Mouse (Mus musculus) lung, embryonic 14.5 days (tissue): ENCODE data around the gene Pklr. TPM values are rescaled to one million over a fixed set of nuclear protein-coding genes. Genes with fewer than 3 reads are reported as not detected.
"Not testable (repeated sequence)": the region's sequence is repeated elsewhere in the genome, so short reads cannot be mapped to it uniquely, and the experiment has no call there.

Source experiments
- ATAC-seq: fragments of 200-750 bp; cut with Nextera tagmentation; 2 replicates; pipeline ENCODE4 v1.8.0; 2017; ENCODE audit warnings: mild to moderate bottlenecking, moderate TSS enrichment, moderate library complexity; ENCODE audit not compliant: insufficient read depth
- DNase-seq: peaks from one replicate; pipeline ENCODE4 v3.0.0-alpha.2; 2015
- H3K27ac ChIP-seq: fragments of 300-500 bp; sonication (generic); 2 replicates; pipeline ENCODE4 v1.5.1; 2014; ENCODE audit warnings: low read depth, mild to moderate bottlenecking, moderate library complexity
- H3K27me3 ChIP-seq: fragments of 300-500 bp; sonication (generic); 2 replicates; pipeline ENCODE4 v1.6.1; 2014; ENCODE audit warnings: low read length, control low read depth; ENCODE audit not compliant: insufficient read depth
- H3K36me3 ChIP-seq: fragments of 300-500 bp; sonication (generic); 2 replicates; pipeline ENCODE4 v1.6.1; 2014; ENCODE audit warnings: control low read depth; ENCODE audit not compliant: insufficient read depth
- H3K4me1 ChIP-seq: fragments of 300-500 bp; sonication (generic); 2 replicates; pipeline ENCODE4 v1.6.1; 2014; ENCODE audit warnings: antibody characterized with exemption, control low read depth; ENCODE audit not compliant: insufficient read depth
- H3K4me2 ChIP-seq: fragments of 300-500 bp; sonication (generic); 2 replicates; pipeline ENCODE4 v1.6.1; 2014; ENCODE audit warnings: mild to moderate bottlenecking
- H3K4me3 ChIP-seq: fragments of 300-500 bp; sonication (generic); 2 replicates; pipeline ENCODE4 v1.5.1; 2014; ENCODE audit warnings: low read depth, low read length
- H3K9ac ChIP-seq: fragments of 300-500 bp; sonication (generic); 2 replicates; pipeline ENCODE4 v1.6.1; 2014
- H3K9me3 ChIP-seq: fragments of 300-500 bp; sonication (generic); 2 replicates; pipeline ENCODE4 v1.6.1; 2016; ENCODE audit warnings: low read depth, low read length, control low read depth
- CTCF ChIP-seq: IDR thresholded peaks from 2 replicates; pipeline ENCODE4 v1.5.1; 2016; ENCODE audit warnings: antibody characterized with exemption, low read depth
- WGBS: fragments of 180-500 bp; shearing (Covaris S2); extraction: QIAGEN DNeasy Blood & Tissue Kit; methylation state at CpG from one replicate; pipeline ENCODE4 v1.1.7; 2014; 5-methylcytosine and 5-hydroxymethylcytosine counted together
- polyA plus RNA-seq: library from polyadenylated mRNA; unstranded; fragments of >200 nt; fragmentation: Nextera tagmentation; extraction: Ambion mirVana; gene quantifications from 2 replicates; pipeline ENCODE4 v1.2.1, GENCODE M21; 2014

Gene Pklr
- polyA plus RNA-seq, 1 experiment from 2014 or later, result 0.08 TPM

GRCm38 (mm10) chr3:89148567-89148966 lies 12.6 kb downstream of the Pklr start:
- no peak overlapping the region for H3K4me2 ChIP-seq
- no peak for TF ChIP-seq CTCF
- no peak overlapping the region for H3K9ac ChIP-seq
- no peak overlapping the region for H3K27ac ChIP-seq
- DNase-seq, result no peak
- 62% methylated on average over 14 of the region's 14 CpGs for WGBS
- no peak for ATAC-seq
- H3K36me3 ChIP-seq, result no peaks in the 10 kb centered on the region
- H3K9me3 ChIP-seq, result no peaks in the 10 kb centered on the region
- H3K27me3 ChIP-seq, result peaks cover 23% of the 10 kb centered on the region
- no peak overlapping the region for H3K4me3 ChIP-seq
- no peaks in the 10 kb centered on the region; the same call in 1 of the 2 replicates for H3K4me1 ChIP-seq

- Histone ChIP-seq H3K27me3 (peaks cover 21% of the 10 kb centered on the region), H3K36me3 (no peaks in the 10 kb centered on the region), H3K9ac (no peak overlapping the region), H3K9me3 (no peaks in the 10 kb centered on the region), H3K4me3 (no peak overlapping the region), H3K27ac (no peak overlapping the region), H3K4me2 (no peak overlapping the region), H3K4me1 (no peaks in the 10 kb centered on the region; the same call in 1 of the 2 replicates)
- DNase-seq (peak; percentile 7), ATAC-seq (no peak)
- 40% methylated on average over 17 of the region's 17 CpGs for WGBS
- no peak for TF ChIP-seq CTCF
Observed at GRCm38 (mm10) chr3:89152084-89152835, 16.3 kb downstream of the Pklr start.

GRCm38 (mm10) chr3:89156951-89157350 lies 21.0 kb downstream of the Pklr start:
- Histone ChIP-seq H3K27me3 (peaks cover 11% of the 10 kb centered on the region), H3K4me3 (no peak overlapping the region), H3K9ac (no peak overlapping the region), H3K36me3 (no peaks in the 10 kb centered on the region), H3K4me2 (no peak overlapping the region), H3K27ac (no peak overlapping the region), H3K9me3 (no peaks in the 10 kb centered on the region), H3K4me1 (no peaks in the 10 kb centered on the region)
- TF ChIP-seq CTCF, result no peak
- ATAC-seq, result no peak
- DNase-seq, result no peak
- WGBS, result 83% methylated on average over 8 of the region's 8 CpGs

GRCm38 (mm10) chr3:89158651-89159050 lies 22.7 kb downstream of the Pklr start:
- Histone ChIP-seq H3K4me1 (no peaks in the 10 kb centered on the region), H3K4me3 (no peak overlapping the region; the same call in 1 of the 2 replicates), H3K9ac (no peak overlapping the region), H3K4me2 (peak overlapping the region; percentile 96), H3K27ac (no peak overlapping the region), H3K9me3 (no peaks in the 10 kb centered on the region), H3K36me3 (no peaks in the 10 kb centered on the region), H3K27me3 (peaks cover 11% of the 10 kb centered on the region)
- ATAC-seq (no peak), DNase-seq (no peak)
- WGBS, result 20% methylated on average over 7 of the region's 7 CpGs
- TF ChIP-seq CTCF, result no peak

- Histone ChIP-seq H3K4me1 (no peaks in the 10 kb centered on the region), H3K27me3 (peaks cover 11% of the 10 kb centered on the region), H3K4me3 (peak overlapping the region; percentile 58), H3K27ac (no peak overlapping the region), H3K9me3 (no peaks in the 10 kb centered on the region), H3K9ac (no peak overlapping the region), H3K36me3 (no peaks in the 10 kb centered on the region), H3K4me2 (peak overlapping the region; percentile 96)
- ATAC-seq (no peak), DNase-seq (peak; percentile 78)
- WGBS, result under 1% methylated on average over 13 of the region's 13 CpGs
- no peak for TF ChIP-seq CTCF
Observed at GRCm38 (mm10) chr3:89159211-89159610, 23.3 kb downstream of the Pklr start.

GRCm38 (mm10) chr3:89159616-89160344 lies 23.8 kb downstream of the Pklr start, which contains the start of gene Hcn3:
Gene Hcn3 (minus strand): TSS chr3:89160196.
- Histone ChIP-seq H3K4me1 (no peaks in the 10 kb centered on the region), H3K9me3 (no peaks in the 10 kb centered on the region), H3K27ac (no peak within 1 kb of the TSS), H3K4me2 (peak within 1 kb of the TSS; percentile 96), H3K4me3 (peak within 1 kb of the TSS; percentile 58), H3K36me3 (no peaks in the 10 kb centered on the region), H3K9ac (peak within 1 kb of the TSS; percentile 34), H3K27me3 (peaks cover 11% of the 10 kb centered on the region)
- ATAC-seq (peak; percentile 67), DNase-seq (peak; percentile 84)
- WGBS, result under 1% methylated on average over 64 of the region's 66 CpGs
- TF ChIP-seq CTCF, result peak; percentile 52

GRCm38 (mm10) chr3:89161207-89161606 lies 25.3 kb downstream of the Pklr start:
- not testable (repeated sequence) for H3K4me1 ChIP-seq, H3K27ac ChIP-seq, H3K9me3 ChIP-seq, H3K4me2 ChIP-seq, H3K9ac ChIP-seq, H3K36me3 ChIP-seq, DNase-seq, ATAC-seq, H3K4me3 ChIP-seq
- peaks cover 11% of the 10 kb centered on the region for H3K27me3 ChIP-seq
